9 mouse cellular contexts compared by ENCODE assay signal in the genomic region with DNA sequence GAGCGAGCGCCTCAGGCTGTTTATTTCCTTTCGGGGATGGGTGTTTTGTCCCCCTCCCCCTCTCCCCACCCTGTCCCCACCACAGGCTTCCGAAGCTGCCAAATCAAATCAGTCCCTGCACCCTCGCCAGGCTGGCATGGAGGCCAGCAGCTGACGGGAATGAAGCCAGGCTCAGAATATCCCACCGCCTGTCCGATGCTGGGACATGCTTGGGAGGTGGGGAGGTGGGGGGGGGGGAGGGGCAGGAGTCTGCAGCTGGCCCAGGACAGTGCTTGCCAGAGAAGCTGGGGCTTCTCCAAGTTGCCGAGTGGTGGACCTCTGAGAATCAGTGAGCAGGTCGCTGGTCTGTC. TPM values are rescaled to one million over a fixed set of nuclear protein-coding genes. Genes with fewer than 3 reads are reported as not detected.
DNase-seq lines count a peak whose midpoint lies in the region; ATAC-seq and TF ChIP-seq lines count a peak whose summit lies in the region.
"Had no signal": no experiment of that assay in that cellular context is flagged by ENCODE, and none has a peak within 500 bp of the region (broad histone marks: within the 10 kb centered on the region; RNA-seq: fewer than 3 reads in every experiment).

No protein-coding gene starts in this region.

- intact Hi-C loops in gastrocnemius, postnatal 14 days (cut with DNase I; ENCODE audit: low total_unique reads), result no loop called here

- H3K9ac ChIP-seq in heart, embryonic 12.5 days, result no peak overlapping the region
- no peak overlapping the region for H3K9ac ChIP-seq in hindbrain, postnatal 0 days (replicated peaks; ENCODE audit: low read length)

- no peak for TF ChIP-seq CTCF in hindbrain, postnatal 0 days (IDR thresholded peaks at IDR 0.05; ENCODE audit: low read depth)
- TF ChIP-seq CTCF in kidney, adult 2 months (conservative IDR thresholded peaks at IDR 0.05; ENCODE audit: insufficient read depth, insufficient read length, low read depth, low read length), result no peak

- H3K4me1 ChIP-seq in heart, embryonic 12.5 days (replicated peaks), result peaks cover 30% of the 10 kb centered on the region
- H3K4me1 ChIP-seq in hindbrain, postnatal 0 days (ENCODE audit: insufficient read depth, low read length), result peaks cover 26% of the 10 kb centered on the region
- no peaks in the 10 kb centered on the region; the same call in 1 of the 2 replicates for H3K4me1 ChIP-seq in kidney, adult 2 months (ENCODE audit: control insufficient read depth, insufficient read depth, low read length)

- no peak overlapping the region for H3K4me3 ChIP-seq in heart, embryonic 12.5 days
- no peak overlapping the region for H3K4me3 ChIP-seq in hindbrain, postnatal 0 days (ENCODE audit: low read length)
- no peak overlapping the region for H3K4me3 ChIP-seq in kidney, adult 2 months (ENCODE audit: insufficient read depth, low read depth, low read length)

- H3K36me3 ChIP-seq in heart, embryonic 12.5 days, result no peaks in the 10 kb centered on the region
- H3K36me3 ChIP-seq in hindbrain, postnatal 0 days (ENCODE audit: insufficient read depth, low read length), result no peaks in the 10 kb centered on the region
- H3K36me3 ChIP-seq in kidney, adult 2 months (ENCODE audit: control insufficient read depth, insufficient read depth, low read length), result no peaks in the 10 kb centered on the region

- H3K27ac ChIP-seq in heart, embryonic 12.5 days (ENCODE audit: poor library complexity, severe bottlenecking), result no peak overlapping the region
- H3K27ac ChIP-seq in hindbrain, postnatal 0 days, result no peak overlapping the region
- no peak overlapping the region for H3K27ac ChIP-seq in kidney, adult 2 months (ENCODE audit: insufficient read depth, low read depth, low read length)

- no peak for ATAC-seq in heart, embryonic 12.5 days (ENCODE audit: insufficient number of reproducible peaks, low FRiP score)
- ATAC-seq in hindbrain, postnatal 0 days, result peak; percentile 74

- H3K4me2 ChIP-seq in heart, embryonic 12.5 days, result no peak overlapping the region
- no peak overlapping the region for H3K4me2 ChIP-seq in hindbrain, postnatal 0 days (ENCODE audit: low read depth, low read length)

- DNase-seq in heart, adult 18-20 months, result peak; percentile 77 to 87
- peak; percentile 66 for DNase-seq in Muller cell, postnatal 12 days (ENCODE audit: inconsistent ontology term)
- DNase-seq in gastrocnemius, postnatal 14 days, result peak; percentile 78
- DNase-seq in hindbrain, postnatal 0 days (ENCODE audit: low spot score), result peak; percentile 78
- no peak for DNase-seq in urinary bladder, postnatal 25 days (ENCODE audit: low spot score)
- no peak for DNase-seq in spleen, adult 12 weeks (ENCODE audit: low spot score)
- DNase-seq in kidney, adult 2 months, result no peak
- DNase-seq: adrenal gland, adult 8-10 months had no signal

- 40% methylated on average over 10 of the region's 10 CpGs for WGBS in heart, embryonic 12.5 days
- 16% methylated on average over 10 of the region's 10 CpGs for WGBS in hindbrain, postnatal 0 days
- WGBS in kidney, adult 2 months, result 40% methylated on average over 10 of the region's 10 CpGs

- TF ChIP-seq POLR2A in kidney, adult 2 months (IDR thresholded peaks at IDR 0.05; ENCODE audit: low read depth, low read length), result no peak

- H3K27me3 ChIP-seq in heart, embryonic 12.5 days (replicated peaks), result peaks cover 44% of the 10 kb centered on the region
- no peaks in the 10 kb centered on the region for H3K27me3 ChIP-seq in hindbrain, postnatal 0 days (ENCODE audit: insufficient read depth, low read length)
- H3K27me3 ChIP-seq in kidney, adult 2 months (replicated peaks; ENCODE audit: control insufficient read depth, insufficient read depth, low read length), result no peaks in the 10 kb centered on the region

- H3K9me3 ChIP-seq in heart, embryonic 12.5 days (replicated peaks), result no peaks in the 10 kb centered on the region
- H3K9me3 ChIP-seq in hindbrain, postnatal 0 days (ENCODE audit: low read length), result no peaks in the 10 kb centered on the region

RNA-seq across cellular contexts. Expression of a gene that starts 39.1 kb away (rescaled TPM):
- 10 to 100 TPM; 43.4 to 49.6 TPM for total RNA-seq in heart, adult 18-20 months (2021)
- polyA plus RNA-seq in heart, embryonic 12.5 days (2016; fragmentation: Nextera tagmentation; extraction: Ambion mirVana), result 3.2 and 6.2 TPM in 2 replicates
- 10 to 100 TPM; 35.1 to 37.3 TPM for total RNA-seq in gastrocnemius, postnatal 14 days (2021)
- total RNA-seq in hindbrain, postnatal 0 days (2014; rRNA removed), result 54.4 and 55.8 TPM in 2 replicates
- 26.7 and 27.1 TPM in 2 replicates for polyA plus RNA-seq in hindbrain, postnatal 0 days (2015; fragmentation: Nextera tagmentation; extraction: Ambion mirVana)
- 26.9 and 28.6 TPM in 2 replicates for polyA plus RNA-seq in kidney, adult 2 months (2012; rRNA removed)

RNA-seq across cellular contexts. Expression of a gene that starts 49.9 kb away (rescaled TPM):
- total RNA-seq in heart, adult 18-20 months (2021), result 1 to 10 TPM; 2.6 to 3.0 TPM
- 0.74 and 2.9 TPM in 2 replicates for polyA plus RNA-seq in heart, embryonic 12.5 days (2016; fragmentation: Nextera tagmentation; extraction: Ambion mirVana)
- total RNA-seq in gastrocnemius, postnatal 14 days (2021), result 1 to 10 TPM; 2.3 to 6.4 TPM
- not detected in 2 replicates for total RNA-seq in hindbrain, postnatal 0 days (2014; rRNA removed)
- polyA plus RNA-seq in hindbrain, postnatal 0 days (2015; fragmentation: Nextera tagmentation; extraction: Ambion mirVana), result not detected in 2 replicates
- polyA plus RNA-seq in kidney, adult 2 months (2012; rRNA removed), result not detected in 2 replicates

Comparison
In these comparisons a context has a peak if more than half of its experiments do, and no peak if none do; other contexts are left out.
1. DNase-seq: peak in heart, adult 18-20 months (2 of 2), Muller cell, postnatal 12 days (single experiment), gastrocnemius, postnatal 14 days (single experiment) and hindbrain, postnatal 0 days (single experiment); none in urinary bladder, postnatal 25 days (single experiment), spleen, adult 12 weeks (single experiment) and kidney, adult 2 months (single experiment).